Mouse (Mus musculus): ENCODE results near the gene Tpt1.
A peak's percentile ranks its signal among the peaks of the same experiment; 100 is the strongest.
"Not testable (repeated sequence)": the region's sequence is repeated elsewhere in the genome, so short reads cannot be mapped to it uniquely, and the experiment has no call there.

Tpt1 gene

GRCm38 (mm10) chr14:75841758-75842157 lies 3.1 kb upstream of the Tpt1 start:
- not testable (repeated sequence) for DNase-seq (ENCODE audit: low spot score in 2 of 2)

GRCm38 (mm10) chr14:75844111-75844695 lies 690 bp upstream of the Tpt1 start:
- no peak for DNase-seq (ENCODE audit: low spot score in 2 of 2)

DNA sequence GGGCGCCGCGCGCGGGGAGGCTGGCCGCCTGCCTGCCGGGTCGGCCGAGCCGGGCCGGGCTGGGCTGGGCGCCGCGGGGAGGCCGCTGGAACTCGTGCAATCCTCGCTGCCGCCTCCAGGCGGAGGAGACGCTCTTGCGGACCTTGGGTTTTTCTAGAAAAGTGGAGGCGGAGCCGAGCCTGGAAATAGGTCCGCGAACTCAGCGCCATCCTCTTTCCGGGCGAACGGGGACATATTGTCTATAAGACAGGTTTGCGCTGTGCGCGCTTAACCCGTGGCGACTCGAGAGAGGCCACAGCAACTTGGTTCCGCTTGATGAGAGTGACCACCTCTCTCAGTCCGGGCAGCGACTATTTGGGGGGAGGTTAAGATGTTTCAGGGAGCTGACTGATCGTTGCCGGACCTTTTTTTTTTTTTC lies 814 bp downstream of the Tpt1 start:
- DNase-seq (ENCODE audit: low spot score in 2 of 2): peak; percentile 82 to 89

DNA sequence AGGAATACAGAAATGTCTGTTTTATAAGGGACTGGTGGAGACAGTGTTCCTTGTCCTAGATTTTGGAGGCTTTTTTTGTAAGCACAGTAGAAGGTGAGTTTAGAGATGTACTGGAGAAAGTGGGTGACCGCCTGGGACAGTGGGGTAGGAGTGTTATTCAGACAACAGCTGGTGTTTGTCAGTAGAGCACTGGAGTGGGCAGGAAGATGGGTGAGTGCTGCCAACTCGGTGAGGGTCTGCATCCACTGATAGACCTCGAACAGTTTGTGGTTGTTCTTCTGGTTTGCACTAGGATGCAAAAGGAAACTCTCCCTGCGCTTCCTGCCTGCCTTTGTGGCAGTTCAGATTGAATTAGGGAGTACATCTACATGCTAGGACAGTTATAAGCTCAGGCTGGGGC lies 2.8 kb downstream of the Tpt1 start:
- no peak for DNase-seq (ENCODE audit: low spot score in 2 of 2)

DNA sequence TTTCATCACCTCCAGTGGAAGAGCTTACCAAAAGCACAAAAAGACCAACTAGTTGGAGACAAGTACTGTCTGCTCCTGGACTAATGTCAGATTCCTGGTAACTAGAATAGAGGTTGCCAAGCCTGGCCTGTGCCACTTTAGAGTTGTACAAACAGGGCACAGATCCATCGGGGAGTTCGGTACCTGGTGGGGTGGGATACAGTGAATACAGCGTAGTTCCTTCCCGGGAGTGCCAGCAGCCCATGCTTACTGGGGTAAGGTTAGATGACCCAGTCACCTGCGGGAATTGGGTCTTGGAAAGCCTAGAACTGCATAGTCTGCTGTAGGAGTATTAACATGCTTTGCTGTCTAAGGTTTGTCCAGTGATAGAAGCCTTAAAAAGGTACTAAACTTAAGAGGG lies 3.6 kb downstream of the Tpt1 start:
- no peak for DNase-seq (ENCODE audit: low spot score in 2 of 2)

DNA sequence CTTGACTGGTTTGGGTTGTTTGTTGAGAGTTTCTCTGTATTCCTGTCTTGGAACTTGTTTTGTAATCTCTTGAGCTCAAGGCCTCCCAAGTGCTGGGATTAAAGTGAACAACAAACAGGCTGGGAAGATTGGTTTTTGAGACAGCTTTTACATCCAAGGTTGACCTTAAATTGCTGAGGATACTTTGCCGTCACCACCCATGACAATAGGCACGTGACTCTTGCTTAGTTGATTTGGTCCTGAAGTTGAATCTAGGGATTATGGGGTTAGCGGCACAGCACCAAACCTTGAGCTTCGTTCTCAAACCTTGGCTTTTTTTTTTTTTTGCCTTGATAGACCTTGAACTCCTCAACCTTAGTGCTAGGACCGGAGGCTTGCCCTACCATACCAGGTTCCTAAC lies 4.3 kb downstream of the Tpt1 start:
- DNase-seq (ENCODE audit: low spot score in 2 of 2): no peak

GRCm38 (mm10) chr14:75849842-75850568 lies 5.1 kb downstream of the Tpt1 start:
- no peak for DNase-seq (ENCODE audit: low spot score in 2 of 2)

GRCm38 (mm10) chr14:75850819-75851218 lies 5.9 kb downstream of the Tpt1 start:
- DNase-seq (ENCODE audit: low spot score in 2 of 2): no peak

DNA sequence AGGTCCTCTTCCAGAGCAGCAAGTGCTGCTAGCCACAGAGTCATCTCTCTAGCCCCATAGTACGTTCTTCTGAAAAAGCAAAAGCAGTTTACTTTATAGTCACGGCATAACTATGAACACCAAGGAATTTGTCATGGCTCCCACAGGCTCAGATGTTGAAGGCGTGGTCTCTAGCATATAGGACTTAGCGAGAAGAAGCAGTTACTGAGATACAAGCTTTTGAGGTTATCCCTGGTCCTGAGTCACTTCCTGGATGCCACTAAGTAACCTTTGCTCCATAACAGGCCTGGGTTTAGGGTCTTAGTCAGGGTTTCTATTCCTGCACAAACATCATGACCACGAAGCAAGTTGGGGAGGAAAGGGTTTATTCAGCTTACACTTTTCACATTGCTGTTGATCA lies 7.1 kb downstream of the Tpt1 start:
- no peak for DNase-seq (ENCODE audit: low spot score in 2 of 2)

DNA sequence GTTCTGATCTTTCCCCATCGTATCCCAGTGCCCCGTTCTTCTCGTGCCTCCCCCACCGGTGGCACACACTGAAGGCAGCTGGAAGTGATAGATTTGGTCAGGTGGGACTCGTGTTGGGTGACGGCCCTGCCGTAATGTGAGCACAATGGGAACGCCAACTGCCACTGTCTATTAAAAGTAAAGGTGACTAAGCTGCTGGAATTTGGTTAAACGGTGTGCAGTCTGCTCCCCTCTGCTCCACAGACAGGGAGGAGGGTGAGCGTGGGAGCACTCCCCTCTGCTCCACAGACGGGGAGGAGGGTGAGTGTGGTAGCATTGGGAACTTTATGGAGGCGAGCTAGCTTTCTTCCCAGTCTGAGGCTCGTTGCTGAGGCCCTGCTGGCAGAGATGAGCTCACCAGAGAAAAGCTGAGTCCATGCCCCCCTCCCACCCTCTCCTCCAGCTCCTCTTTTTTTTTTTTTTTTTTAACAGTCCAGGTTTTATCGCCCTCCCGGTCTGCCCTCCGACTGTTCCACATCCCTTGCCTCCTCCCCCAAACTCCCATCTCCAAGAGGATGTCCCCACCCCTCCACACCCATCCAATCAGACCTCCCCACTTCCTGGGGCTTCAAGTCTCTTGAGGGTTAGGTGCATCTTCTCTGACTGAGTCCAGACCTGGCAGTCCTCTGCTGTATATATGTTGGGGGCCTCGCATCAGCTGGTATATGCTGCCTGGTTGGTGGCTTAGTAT lies 10.5 kb downstream of the Tpt1 start:
- DNase-seq (ENCODE audit: low spot score in 2 of 2): no peak

- DNase-seq (ENCODE audit: low spot score in 2 of 2): no peak
Observed at GRCm38 (mm10) chr14:75858181-75858580, 13.3 kb downstream of the Tpt1 start.

- no peak for DNase-seq (ENCODE audit: low spot score in 2 of 2)
Observed at GRCm38 (mm10) chr14:75859619-75860018, 14.7 kb downstream of the Tpt1 start.

GRCm38 (mm10) chr14:75862701-75863100 lies 17.8 kb downstream of the Tpt1 start:
- no peak for DNase-seq (ENCODE audit: low spot score in 2 of 2)

DNA sequence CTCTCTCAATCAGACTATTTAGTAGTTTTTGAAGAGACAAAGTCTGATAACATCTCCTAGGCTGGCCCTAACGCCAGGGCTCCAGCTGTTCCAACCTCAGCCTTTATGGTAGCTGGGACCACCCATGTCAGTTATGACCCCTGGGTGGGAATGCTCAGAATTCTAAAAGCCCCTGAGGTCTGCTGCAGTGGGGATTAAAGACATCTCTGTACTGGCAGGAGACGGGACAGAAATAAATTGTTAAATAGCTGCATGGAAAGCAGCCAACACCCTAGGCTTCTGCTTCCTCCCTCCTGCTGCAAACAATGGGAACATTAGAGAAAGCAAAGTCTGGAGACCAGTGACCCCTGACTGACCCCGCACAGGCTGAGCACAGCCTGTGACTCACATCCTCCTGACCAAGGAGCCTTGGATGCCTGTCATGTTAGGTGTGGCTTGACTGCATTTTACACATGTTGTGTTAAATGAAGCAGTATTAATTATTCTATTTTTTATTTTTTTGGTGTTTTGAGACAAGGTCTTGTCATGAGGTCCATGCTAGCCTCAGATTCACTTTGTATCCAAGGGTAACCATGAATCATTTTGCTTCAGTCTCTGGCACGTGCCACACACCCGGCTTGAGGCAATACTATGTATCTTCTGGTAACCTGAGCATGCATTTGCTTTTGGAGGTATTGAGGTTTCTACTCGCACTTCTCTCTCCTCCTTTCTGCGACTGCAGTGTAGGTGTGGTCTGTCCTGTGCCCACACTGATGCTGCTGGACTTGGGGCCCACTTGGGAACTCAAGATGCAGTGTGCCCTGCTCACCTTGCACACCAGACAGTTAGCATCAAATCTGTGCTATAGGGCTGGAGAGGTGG lies 18.9 kb downstream of the Tpt1 start:
- no peak for DNase-seq (ENCODE audit: low spot score in 2 of 2)

DNA sequence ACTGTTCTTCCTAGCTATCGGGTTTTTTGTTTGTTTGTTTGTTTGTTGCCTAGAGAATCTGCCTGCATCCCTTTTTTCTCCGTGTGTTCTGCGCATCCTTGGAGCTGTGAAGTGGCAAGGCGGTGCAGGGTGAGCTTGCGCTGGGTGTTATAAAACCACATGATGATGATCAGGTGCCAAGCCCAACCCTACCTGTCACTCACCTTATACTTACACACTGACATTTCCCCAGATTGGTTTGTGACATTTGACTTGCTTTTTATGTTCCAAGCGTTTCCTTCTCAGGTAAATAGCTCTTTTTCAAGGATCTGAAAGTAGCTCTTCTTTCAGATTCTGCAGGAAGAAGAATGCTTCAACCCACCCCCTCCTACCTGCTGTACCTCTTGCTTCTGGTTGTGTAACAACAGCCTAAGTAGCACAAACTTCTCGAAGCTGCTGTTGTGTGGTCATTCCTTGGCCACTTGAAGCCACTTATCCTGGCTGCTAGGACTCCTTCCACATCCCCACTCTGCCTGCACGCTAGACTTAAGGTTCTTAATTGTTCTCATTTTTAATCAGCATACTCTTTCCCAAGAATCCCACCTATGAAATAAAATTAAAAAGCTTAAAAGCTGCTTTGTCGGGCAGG lies 21.9 kb downstream of the Tpt1 start:
- no peak for DNase-seq (ENCODE audit: low spot score in 2 of 2)

DNA sequence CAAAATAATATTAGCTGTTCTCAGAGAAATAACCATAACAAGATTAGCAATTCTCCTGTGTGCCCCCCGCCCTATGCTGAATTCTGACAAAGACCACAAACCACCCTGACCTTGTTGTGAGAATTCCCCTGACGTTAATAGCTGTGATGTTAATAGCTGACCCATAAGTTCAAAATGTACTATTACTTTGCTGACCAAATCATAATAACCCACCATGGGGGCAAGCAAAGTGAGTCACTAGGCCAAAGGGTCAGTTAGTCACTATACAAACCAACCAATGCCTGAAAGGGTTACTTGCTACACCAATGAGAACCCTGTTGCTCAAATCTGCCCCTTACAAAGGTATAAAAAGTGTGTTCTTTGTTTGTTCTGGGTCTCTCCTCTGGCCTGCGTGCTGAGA lies 23.1 kb downstream of the Tpt1 start:
- DNase-seq (ENCODE audit: low spot score in 2 of 2): not testable (repeated sequence)

GRCm38 (mm10) chr14:75869769-75870363 lies 25.0 kb downstream of the Tpt1 start:
- DNase-seq (ENCODE audit: low spot score in 2 of 2): no peak

- peak in 1 of 2 experiments; percentile 33 for DNase-seq (ENCODE audit: low spot score in 2 of 2)
Observed at GRCm38 (mm10) chr14:75870631-75871030, 25.7 kb downstream of the Tpt1 start.

DNA sequence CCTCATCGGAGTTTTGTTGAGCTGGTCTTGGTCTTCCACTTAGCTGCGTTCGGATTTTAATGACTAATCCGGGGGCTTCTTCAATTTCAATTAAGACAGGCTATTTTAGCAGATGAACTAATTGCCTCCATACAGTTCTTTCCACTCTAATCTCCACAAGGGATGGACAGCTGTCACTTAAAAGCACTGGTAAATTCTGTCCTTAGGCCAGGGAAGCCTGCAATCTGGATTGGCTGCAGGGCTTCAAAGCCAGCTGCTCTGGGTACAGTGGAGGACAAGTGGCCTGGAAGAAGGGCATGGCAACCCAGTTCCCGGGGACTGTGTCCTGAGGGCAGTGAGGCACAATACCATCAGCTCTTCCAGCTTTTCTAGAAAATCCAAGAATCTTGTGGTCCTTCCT lies 26.2 kb downstream of the Tpt1 start:
- no peak for DNase-seq (ENCODE audit: low spot score in 2 of 2)

- no peak for DNase-seq (ENCODE audit: low spot score in 2 of 2)
Observed at GRCm38 (mm10) chr14:75871750-75872149, 26.9 kb downstream of the Tpt1 start.

DNA sequence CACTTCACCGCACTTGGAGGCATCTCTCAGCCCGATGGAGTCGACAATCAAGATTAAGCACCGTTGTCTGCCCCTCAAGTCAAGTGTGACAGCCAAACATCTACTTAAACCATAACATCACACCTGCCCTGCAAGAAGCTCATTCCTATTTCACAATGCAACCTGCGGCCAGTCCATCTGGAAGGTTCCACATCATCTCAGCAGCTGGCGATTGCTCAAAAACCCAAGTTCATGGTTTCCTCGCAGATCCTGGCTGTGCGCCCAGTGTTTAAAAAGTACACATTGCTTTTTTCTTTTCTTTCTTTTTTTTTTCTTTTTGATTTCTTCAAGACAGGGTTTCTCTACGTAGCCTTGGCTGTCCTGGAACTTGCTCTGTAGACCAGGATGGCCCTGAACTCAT lies 28.7 kb downstream of the Tpt1 start:
- no peak for DNase-seq (ENCODE audit: low spot score in 2 of 2)

Data from thymus, postnatal 10 days (tissue).